Mouse (Mus musculus): ENCODE results near the gene Htr1a. TPM values are rescaled to one million over a fixed set of nuclear protein-coding genes. Genes with fewer than 3 reads are reported as not detected.

The Htr1a gene
- 0.12 and 0.15 TPM in 2 replicates for polyA plus RNA-seq (2016; fragmentation: Nextera tagmentation; extraction: Ambion mirVana)

DNA sequence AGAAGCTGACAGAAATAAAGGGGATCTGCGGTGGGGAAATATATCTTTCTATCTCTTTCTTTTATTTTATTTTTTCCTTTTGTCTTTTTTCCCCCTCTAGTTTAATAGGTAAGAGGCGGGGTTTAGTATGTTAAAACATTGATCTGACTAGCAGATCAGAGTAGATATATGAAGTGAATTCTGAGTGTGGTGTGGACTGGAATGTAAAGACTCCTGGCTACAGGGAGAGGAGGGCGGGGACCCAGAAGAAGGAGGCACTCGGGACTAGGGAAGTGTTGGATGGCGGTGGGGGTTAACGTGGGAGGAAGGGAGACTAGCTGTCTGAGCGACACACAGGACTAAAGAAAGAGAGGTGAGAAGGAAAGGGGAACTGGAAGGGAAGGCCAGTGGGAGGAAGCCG is at the start of gene Htr1a:
Gene Htr1a, plus strand, starts transcription at position 301 of the 400 bp plus-strand sequence.
- H3K27me3 ChIP-seq (ENCODE audit: low read depth, poor library complexity, severe bottlenecking): peaks cover 49% of the 10 kb centered on the region
- WGBS: 6% methylated on average over 8 of the region's 8 CpGs
- H3K36me3 ChIP-seq: no peaks in the 10 kb centered on the region
- DNase-seq (ENCODE audit: low spot score): no peak
- H3K4me1 ChIP-seq: peaks cover 18% of the 10 kb centered on the region
- peak within 1 kb of the TSS; percentile 44 for H3K4me3 ChIP-seq
- H3K9me3 ChIP-seq (replicated peaks): no peaks in the 10 kb centered on the region
- no peak within 1 kb of the TSS for H3K27ac ChIP-seq (replicated peaks)

- H3K27ac ChIP-seq (replicated peaks): no peak overlapping the region
- H3K9me3 ChIP-seq (replicated peaks): no peaks in the 10 kb centered on the region
- no peak for DNase-seq (ENCODE audit: low spot score)
- 85% methylated on average over 10 of the region's 10 CpGs for WGBS
- no peak overlapping the region for H3K4me3 ChIP-seq
- H3K27me3 ChIP-seq (ENCODE audit: low read depth, poor library complexity, severe bottlenecking): no peaks in the 10 kb centered on the region
- no peaks in the 10 kb centered on the region for H3K4me1 ChIP-seq
- H3K36me3 ChIP-seq: no peaks in the 10 kb centered on the region
Measured at GRCm38 (mm10) chr13:105411535-105412326, 31.7 kb upstream of the Htr1a start.

DNA sequence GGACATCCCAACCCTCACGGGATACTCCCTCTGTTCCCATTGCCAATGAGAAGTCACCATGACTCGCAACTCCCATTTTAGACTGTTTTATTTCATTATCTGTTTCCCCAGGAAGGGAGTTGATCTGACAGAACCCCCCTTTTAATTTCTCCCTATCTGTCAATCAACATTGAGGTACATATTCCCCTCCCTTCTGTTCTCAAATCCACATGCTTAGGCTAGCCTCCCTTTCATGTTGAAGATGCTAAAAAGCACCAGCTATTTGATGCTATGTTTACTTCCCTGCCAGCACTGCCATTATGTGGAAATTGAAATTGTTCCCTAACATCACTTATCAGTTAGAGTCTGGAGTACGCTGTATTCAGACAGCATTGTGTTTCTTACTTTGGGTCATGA is 31.1 kb upstream of the Htr1a start:
- H3K4me1 ChIP-seq: no peaks in the 10 kb centered on the region
- no peaks in the 10 kb centered on the region for H3K27me3 ChIP-seq (ENCODE audit: low read depth, poor library complexity, severe bottlenecking)
- WGBS: 97% methylated on average over 3 of the region's 3 CpGs
- DNase-seq (ENCODE audit: low spot score): no peak
- no peak overlapping the region for H3K4me3 ChIP-seq
- no peak overlapping the region for H3K27ac ChIP-seq (replicated peaks)
- H3K36me3 ChIP-seq: no peaks in the 10 kb centered on the region
- H3K9me3 ChIP-seq (replicated peaks): no peaks in the 10 kb centered on the region

- no peaks in the 10 kb centered on the region for H3K9me3 ChIP-seq (replicated peaks)
- H3K27ac ChIP-seq (replicated peaks): no peak overlapping the region
- no peaks in the 10 kb centered on the region for H3K4me1 ChIP-seq
- no peaks in the 10 kb centered on the region for H3K27me3 ChIP-seq (ENCODE audit: low read depth, poor library complexity, severe bottlenecking)
- H3K4me3 ChIP-seq: no peak overlapping the region
- 94% methylated on average over 2 of the region's 2 CpGs for WGBS
- DNase-seq (ENCODE audit: low spot score): no peak
- H3K36me3 ChIP-seq: no peaks in the 10 kb centered on the region
Measured at GRCm38 (mm10) chr13:105433141-105433540, 10.3 kb upstream of the Htr1a start.

DNA sequence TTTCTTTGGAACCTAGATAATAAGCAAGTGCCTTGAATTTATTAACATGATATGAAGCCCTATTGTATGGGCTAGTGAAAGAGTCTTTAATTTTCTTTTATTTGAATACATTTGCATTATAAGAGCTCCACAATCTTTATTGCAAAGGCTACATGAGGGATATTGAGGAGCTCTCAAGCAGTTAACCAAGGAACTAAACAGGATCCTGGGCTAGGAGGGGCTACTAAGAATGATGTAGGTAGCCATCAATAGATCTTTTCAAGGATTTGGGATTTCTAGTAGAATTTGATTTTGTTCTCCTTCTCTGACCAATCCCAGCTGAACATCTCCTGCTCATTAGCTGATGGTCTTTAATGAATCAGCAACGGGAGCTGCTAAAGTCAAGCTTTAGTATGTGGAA is 9.8 kb upstream of the Htr1a start:
- 92% methylated on average over 1 of the region's 1 CpGs for WGBS
- H3K27ac ChIP-seq (replicated peaks): no peak overlapping the region
- H3K4me1 ChIP-seq: no peaks in the 10 kb centered on the region
- H3K9me3 ChIP-seq (replicated peaks): no peaks in the 10 kb centered on the region
- no peak overlapping the region for H3K4me3 ChIP-seq
- DNase-seq (ENCODE audit: low spot score): no peak
- H3K27me3 ChIP-seq (ENCODE audit: low read depth, poor library complexity, severe bottlenecking): no peaks in the 10 kb centered on the region
- H3K36me3 ChIP-seq: no peaks in the 10 kb centered on the region

DNA sequence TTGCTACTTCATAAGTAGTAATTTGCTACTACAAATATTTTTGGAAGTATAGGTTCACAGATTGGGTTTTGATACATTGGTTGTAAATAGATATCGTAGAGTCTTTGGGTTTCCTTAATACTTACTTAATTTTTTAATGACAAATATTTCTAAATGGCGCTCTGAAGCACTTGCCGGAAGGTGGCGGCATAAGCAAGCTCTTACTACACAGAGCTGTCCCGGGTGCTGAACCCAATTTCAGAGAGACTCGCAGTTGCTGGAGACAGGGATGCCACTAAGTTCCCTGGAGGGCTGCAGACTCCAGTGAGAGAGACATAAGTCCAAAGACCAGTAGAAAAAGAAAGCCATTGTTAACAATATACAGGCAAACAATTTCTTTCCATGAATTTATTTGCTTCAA is 863 bp upstream of the Htr1a start:
- peaks cover 49% of the 10 kb centered on the region for H3K27me3 ChIP-seq (ENCODE audit: low read depth, poor library complexity, severe bottlenecking)
- no peak overlapping the region for H3K4me3 ChIP-seq
- no peaks in the 10 kb centered on the region for H3K36me3 ChIP-seq
- no peak overlapping the region for H3K27ac ChIP-seq (replicated peaks)
- DNase-seq (ENCODE audit: low spot score): peak; percentile 45
- H3K4me1 ChIP-seq: peaks cover 18% of the 10 kb centered on the region
- no peaks in the 10 kb centered on the region for H3K9me3 ChIP-seq (replicated peaks)
- WGBS: 4% methylated on average over 6 of the region's 6 CpGs

DNA sequence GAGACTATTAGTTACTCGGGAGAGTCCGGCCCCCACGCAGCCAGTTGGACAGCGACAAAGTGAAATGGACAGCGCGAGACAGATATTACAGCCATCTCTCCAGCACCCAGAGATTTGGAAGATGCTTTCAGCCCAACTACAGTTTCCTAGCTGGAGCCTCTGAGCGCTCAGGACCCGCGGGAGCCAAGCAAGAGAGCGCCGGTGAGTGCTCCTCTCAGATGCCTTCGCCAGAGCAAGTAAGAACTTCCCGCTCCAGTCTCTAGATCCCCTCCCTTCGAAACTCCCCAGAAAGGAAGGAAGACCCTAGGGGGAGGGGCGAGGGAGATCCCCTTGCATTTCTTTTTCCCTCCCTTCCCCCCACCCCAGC is 415 bp downstream of the Htr1a start:
- H3K36me3 ChIP-seq: no peaks in the 10 kb centered on the region
- H3K4me1 ChIP-seq: peaks cover 18% of the 10 kb centered on the region
- DNase-seq (ENCODE audit: low spot score): no peak
- H3K9me3 ChIP-seq (replicated peaks): no peaks in the 10 kb centered on the region
- WGBS: under 1% methylated on average over 15 of the region's 15 CpGs
- no peak overlapping the region for H3K27ac ChIP-seq (replicated peaks)
- peaks cover 49% of the 10 kb centered on the region for H3K27me3 ChIP-seq (ENCODE audit: low read depth, poor library complexity, severe bottlenecking)
- H3K4me3 ChIP-seq: peak overlapping the region; percentile 44

DNA sequence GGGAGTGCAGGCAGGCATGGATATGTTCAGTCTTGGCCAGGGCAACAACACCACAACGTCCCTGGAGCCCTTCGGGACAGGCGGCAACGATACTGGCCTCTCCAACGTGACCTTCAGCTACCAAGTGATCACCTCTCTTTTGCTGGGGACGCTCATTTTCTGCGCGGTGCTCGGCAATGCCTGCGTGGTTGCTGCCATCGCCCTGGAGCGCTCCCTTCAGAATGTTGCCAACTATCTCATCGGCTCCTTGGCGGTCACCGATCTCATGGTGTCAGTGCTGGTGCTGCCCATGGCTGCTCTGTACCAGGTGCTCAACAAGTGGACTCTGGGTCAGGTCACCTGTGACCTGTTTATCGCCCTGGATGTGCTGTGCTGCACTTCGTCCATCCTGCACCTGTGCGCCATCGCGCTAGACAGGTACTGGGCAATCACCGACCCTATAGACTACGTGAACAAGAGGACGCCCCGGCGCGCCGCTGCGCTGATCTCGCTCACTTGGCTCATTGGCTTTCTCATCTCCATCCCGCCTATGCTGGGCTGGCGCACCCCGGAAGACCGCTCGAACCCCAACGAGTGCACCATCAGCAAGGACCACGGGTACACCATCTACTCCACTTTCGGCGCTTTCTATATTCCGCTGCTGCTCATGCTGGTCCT is 927 bp downstream of the Htr1a start:
- peaks cover 49% of the 10 kb centered on the region for H3K27me3 ChIP-seq (ENCODE audit: low read depth, poor library complexity, severe bottlenecking)
- peaks cover 18% of the 10 kb centered on the region for H3K4me1 ChIP-seq
- H3K27ac ChIP-seq (replicated peaks): no peak overlapping the region
- under 1% methylated on average over 39 of the region's 39 CpGs for WGBS
- peak; percentile 12 for DNase-seq (ENCODE audit: low spot score)
- H3K36me3 ChIP-seq: no peaks in the 10 kb centered on the region
- peak overlapping the region; percentile 44 for H3K4me3 ChIP-seq
- no peaks in the 10 kb centered on the region for H3K9me3 ChIP-seq (replicated peaks)

- H3K4me3 ChIP-seq: peak overlapping the region; percentile 44
Measured at GRCm38 (mm10) chr13:105444895-105445281, 1.4 kb downstream of the Htr1a start.

DNA sequence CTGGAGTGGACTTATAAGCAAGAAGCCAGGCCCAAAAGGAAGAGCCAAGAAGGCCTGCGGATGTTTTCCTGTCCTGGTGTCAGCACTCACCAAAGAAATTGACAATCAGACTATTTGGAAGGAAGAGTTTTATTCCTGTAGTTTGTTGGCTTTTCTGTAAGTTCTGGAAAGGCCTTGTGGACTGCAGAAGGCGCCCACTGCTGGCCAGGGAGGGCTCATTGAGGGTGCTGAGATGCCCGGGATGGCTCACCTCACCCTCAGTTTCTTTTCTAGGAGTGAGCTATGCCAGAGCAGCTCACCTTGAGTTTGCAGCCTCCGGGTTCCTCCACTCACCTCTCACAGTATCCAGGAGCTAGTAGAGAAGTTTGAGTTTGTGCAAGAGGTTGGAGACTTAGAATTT is 2.8 kb downstream of the Htr1a start:
- DNase-seq (ENCODE audit: low spot score): no peak
- Histone ChIP-seq H3K27ac (replicated peaks) (no peak overlapping the region), H3K4me1 (peaks cover 18% of the 10 kb centered on the region), H3K4me3 (no peak overlapping the region), H3K36me3 (no peaks in the 10 kb centered on the region), H3K9me3 (replicated peaks) (no peaks in the 10 kb centered on the region), H3K27me3 (ENCODE audit: low read depth, poor library complexity, severe bottlenecking) (peaks cover 49% of the 10 kb centered on the region)
- WGBS: 6% methylated on average over 4 of the region's 4 CpGs

More at GRCm38 (mm10) chr13:105444895-105445281, 1.4 kb downstream of the Htr1a start:
- H3K36me3 ChIP-seq: no peaks in the 10 kb centered on the region
- H3K9me3 ChIP-seq (replicated peaks): no peaks in the 10 kb centered on the region
- 1% methylated on average over 26 of the region's 26 CpGs for WGBS
- no peak overlapping the region for H3K27ac ChIP-seq (replicated peaks)
- peaks cover 18% of the 10 kb centered on the region for H3K4me1 ChIP-seq
- peaks cover 49% of the 10 kb centered on the region for H3K27me3 ChIP-seq (ENCODE audit: low read depth, poor library complexity, severe bottlenecking)
- DNase-seq (ENCODE audit: low spot score): no peak

DNA sequence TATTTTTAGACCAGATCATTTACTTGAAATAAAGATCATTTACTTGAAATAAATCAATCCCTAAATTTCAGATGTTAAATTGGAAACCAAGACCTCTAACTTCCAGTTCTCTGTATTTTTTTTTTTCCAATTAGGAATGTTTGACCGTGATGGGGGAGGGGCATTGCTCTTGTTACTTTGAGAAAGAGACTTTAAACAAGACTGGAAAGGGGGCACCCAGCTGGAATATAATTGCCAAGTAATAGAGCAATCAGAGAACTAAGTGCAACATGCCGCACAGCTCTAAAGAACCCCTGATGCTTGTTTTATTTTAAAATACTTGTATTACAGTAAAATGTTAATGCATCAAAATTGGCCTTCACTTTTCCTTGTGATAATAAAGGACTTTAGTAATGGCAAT is 4.3 kb downstream of the Htr1a start:
- Histone ChIP-seq H3K9me3 (replicated peaks) (no peaks in the 10 kb centered on the region), H3K27ac (replicated peaks) (no peak overlapping the region), H3K4me3 (no peak overlapping the region), H3K27me3 (ENCODE audit: low read depth, poor library complexity, severe bottlenecking) (peaks cover 48% of the 10 kb centered on the region), H3K36me3 (no peaks in the 10 kb centered on the region), H3K4me1 (peaks cover 18% of the 10 kb centered on the region)
- DNase-seq (ENCODE audit: low spot score): no peak
- 42% methylated on average over 2 of the region's 2 CpGs for WGBS

GRCm38 (mm10) chr13:105451536-105451935 is 8.1 kb downstream of the Htr1a start:
- no peak overlapping the region for H3K27ac ChIP-seq (replicated peaks)
- H3K27me3 ChIP-seq (ENCODE audit: low read depth, poor library complexity, severe bottlenecking): peaks cover 9% of the 10 kb centered on the region
- no peak for DNase-seq (ENCODE audit: low spot score)
- no peaks in the 10 kb centered on the region for H3K4me1 ChIP-seq
- no peaks in the 10 kb centered on the region for H3K9me3 ChIP-seq (replicated peaks)
- H3K36me3 ChIP-seq: no peaks in the 10 kb centered on the region
- H3K4me3 ChIP-seq: no peak overlapping the region
- WGBS: 64% methylated on average over 3 of the region's 3 CpGs

Data from midbrain, embryonic 10.5 days (tissue).